Mouse (Mus musculus) thymus, adult 2 months (tissue): Measurements from ENCODE around the gene Tcf7l2.

Experiments
- CTCF ChIP-seq: fragments of 200-500 bp; IDR thresholded peaks from 2 replicates; pipeline ENCODE4 v1.5.1; 2012; ENCODE audit warnings: mild to moderate bottlenecking, control low read depth, low read length, moderate library complexity, borderline replicate concordance; ENCODE audit not compliant: control insufficient read depth, poor library complexity, insufficient read depth; ENCODE audit errors: extremely low read depth
- POLR2A ChIP-seq: fragments of 200-500 bp; IDR thresholded peaks from 2 replicates; pipeline ENCODE4 v1.6.1; 2012; ENCODE audit warnings: mild to moderate bottlenecking, low read length, control low read depth, moderate library complexity; ENCODE audit not compliant: control insufficient read depth, poor library complexity, insufficient read depth; ENCODE audit errors: extremely low read depth

DNA sequence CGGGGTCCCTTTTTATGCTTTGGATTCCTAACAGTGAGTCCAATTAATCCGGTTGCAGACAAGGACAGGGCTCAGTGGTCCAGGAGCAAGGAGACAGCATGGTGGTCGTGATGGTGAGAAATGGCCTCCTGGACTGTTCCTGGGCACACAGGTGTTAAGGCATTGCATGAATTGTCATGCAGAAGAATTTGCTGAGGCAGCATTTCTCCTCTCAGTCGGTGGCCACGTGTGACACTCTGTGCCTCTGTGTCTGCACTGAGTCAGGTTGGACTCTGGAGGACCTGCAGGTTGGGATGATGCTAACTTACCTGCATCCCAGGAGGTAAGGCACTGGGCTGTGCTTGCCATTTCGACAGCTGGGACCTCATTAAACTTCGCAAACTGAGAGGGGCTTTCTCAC, 63.2 kb downstream of the Tcf7l2 start:
- TF ChIP-seq CTCF (no peak), POLR2A (no peak)
